Comparison of ENCODE assay signal across 8 mouse cellular contexts in the genomic region with DNA sequence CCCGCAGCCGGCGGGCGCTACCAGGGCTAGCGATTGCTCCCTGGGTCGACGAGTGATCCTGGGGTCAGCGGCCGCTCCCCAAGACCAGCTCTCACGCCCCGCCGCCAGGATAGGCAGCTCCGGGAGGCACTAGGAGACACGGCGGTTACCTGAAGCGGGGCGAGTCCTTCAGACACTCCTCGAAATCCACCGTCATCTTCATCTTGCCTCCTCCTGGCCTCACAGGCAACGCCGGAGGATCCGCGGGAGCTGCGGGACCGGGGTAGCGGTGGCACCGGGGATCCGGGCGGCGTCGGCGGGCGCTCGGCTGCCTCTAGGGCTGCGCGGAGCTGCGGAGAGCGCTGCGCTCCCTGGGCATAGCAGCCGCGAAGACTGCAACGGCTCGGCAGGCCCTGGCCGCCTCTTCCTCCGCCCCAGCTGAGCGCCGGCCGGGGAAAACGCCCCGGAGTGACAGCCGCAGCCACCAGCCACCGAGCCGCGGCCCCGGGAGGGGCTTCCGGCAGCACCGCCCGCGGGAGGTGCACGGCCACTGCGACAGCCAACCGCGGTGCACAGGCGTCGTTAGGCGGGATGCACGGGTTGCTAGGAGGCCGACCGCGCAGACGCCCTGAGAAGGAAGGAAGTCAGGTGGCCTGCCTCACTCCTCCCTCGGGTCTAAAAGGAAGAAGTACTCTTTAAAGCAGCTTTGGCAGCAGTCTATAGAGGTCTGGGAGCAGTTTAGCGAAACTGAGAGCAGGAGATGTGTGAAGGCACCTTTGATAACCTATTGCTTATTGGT. TPM values are rescaled to one million over a fixed set of nuclear protein-coding genes. Genes with fewer than 3 reads are reported as not detected.
A peak's percentile ranks its signal among the peaks of the same experiment; 100 is the strongest.
DNase-seq lines count a peak whose midpoint lies in the region; ATAC-seq lines count a peak whose summit lies in the region.

TSS of gene Acap2 (minus strand) at position 456 of the 778 bp plus-strand sequence.

- H3K4me1 ChIP-seq in heart, embryonic 14.5 days (ENCODE audit: control insufficient read depth in 2 of 2, insufficient read depth in 2 of 2, low read length in 2 of 2), result peaks cover 4 to 11% of the 10 kb centered on the region in 2 experiments; a peak in 1 of 4 replicates
- peaks cover 26% of the 10 kb centered on the region for H3K4me1 ChIP-seq in liver, embryonic 13.5 days (replicated peaks)
- H3K4me1 ChIP-seq in stomach, embryonic 16.5 days (ENCODE audit: control insufficient read depth, insufficient read depth, low read length), result peaks cover 9% of the 10 kb centered on the region

- ATAC-seq in CD4-positive, CD25-positive, alpha-beta regulatory T cell, adult 4 months, result peak; percentile 96
- peak; percentile 97 for ATAC-seq in heart, embryonic 14.5 days (ENCODE audit: insufficient number of reproducible peaks, insufficient read depth, low FRiP score, low read depth)
- ATAC-seq in liver, embryonic 13.5 days (ENCODE audit: low read depth), result peak; percentile 98
- ATAC-seq in stomach, embryonic 16.5 days (ENCODE audit: insufficient read depth, low FRiP score), result peak; percentile 99

- no peaks in the 10 kb centered on the region for H3K27me3 ChIP-seq in heart, embryonic 14.5 days (ENCODE audit: control insufficient read depth, insufficient read depth, low read length)
- 0 out of 2 replicates have a peak, but pooled peaks cover 2% of the 10 kb centered on the region for H3K27me3 ChIP-seq in liver, embryonic 13.5 days
- H3K27me3 ChIP-seq in stomach, embryonic 16.5 days (ENCODE audit: control insufficient read depth, insufficient read depth, low read length), result no peaks in the 10 kb centered on the region

- H3K9ac ChIP-seq in heart, embryonic 14.5 days (ENCODE audit: low read length), result peak within 1 kb of the TSS; percentile 97
- peak within 1 kb of the TSS; percentile 91 for H3K9ac ChIP-seq in liver, embryonic 13.5 days
- H3K9ac ChIP-seq in stomach, embryonic 16.5 days (ENCODE audit: low read length), result peak within 1 kb of the TSS; percentile 97

- H3K27ac ChIP-seq in heart, embryonic 14.5 days (replicated peaks in 1 of 2; ENCODE audit: control insufficient read depth in 1 of 2, insufficient read depth in 1 of 2, low read depth in 2 of 2, low read length in 2 of 2), result peak within 1 kb of the TSS; percentile 92 to 93
- H3K27ac ChIP-seq in liver, embryonic 13.5 days, result peak within 1 kb of the TSS; percentile 93
- H3K27ac ChIP-seq in stomach, embryonic 16.5 days (ENCODE audit: low read length), result peak within 1 kb of the TSS; percentile 96

- H3K9me3 ChIP-seq in heart, embryonic 14.5 days (ENCODE audit: control insufficient read depth, low read length), result no peaks in the 10 kb centered on the region
- H3K9me3 ChIP-seq in liver, embryonic 13.5 days (replicated peaks), result no peaks in the 10 kb centered on the region
- no peaks in the 10 kb centered on the region for H3K9me3 ChIP-seq in stomach, embryonic 16.5 days (replicated peaks; ENCODE audit: control insufficient read depth, low read length)

- DNase-seq in c-Kit-negative CD71-positive TER-119-positive erythroid progenitor cells, embryonic 14.5 days (ENCODE audit: low read depth, low spot score), result peak; percentile 86
- peak; percentile 94 for DNase-seq in fibroblast of lung, adult 2 months (ENCODE audit: low read depth)
- peak; percentile 99 for DNase-seq in kidney, postnatal 14 days
- peak; percentile 96 for DNase-seq in liver, embryonic 13.5 days
- DNase-seq in neural tube, embryonic 10.5 days (ENCODE audit: extremely low spot score, low spot score), result peak; percentile 96

- under 1% methylated on average over 68 of the region's 73 CpGs for WGBS in heart, embryonic 14.5 days
- WGBS in liver, embryonic 13.5 days (ENCODE audit: insufficient replicate concordance), result under 1% methylated on average over 72 of the region's 73 CpGs
- WGBS in stomach, embryonic 16.5 days, result under 1% methylated on average over 71 of the region's 73 CpGs

- H3K36me3 ChIP-seq in heart, embryonic 14.5 days (ENCODE audit: control insufficient read depth, insufficient read depth, low read length), result no peaks in the 10 kb centered on the region
- H3K36me3 ChIP-seq in liver, embryonic 13.5 days, result no peaks in the 10 kb centered on the region
- H3K36me3 ChIP-seq in stomach, embryonic 16.5 days (ENCODE audit: control insufficient read depth, insufficient read depth, low read length), result no peaks in the 10 kb centered on the region

- peak within 1 kb of the TSS; percentile 98 for H3K4me3 ChIP-seq in heart, embryonic 14.5 days (ENCODE audit: control insufficient read depth in 1 of 2, insufficient read depth in 1 of 2, low read depth in 1 of 2, low read length in 2 of 2)
- peak within 1 kb of the TSS; percentile 86 for H3K4me3 ChIP-seq in liver, embryonic 13.5 days (replicated peaks)
- H3K4me3 ChIP-seq in stomach, embryonic 16.5 days (replicated peaks; ENCODE audit: low read length), result peak within 1 kb of the TSS; percentile 97

- H3K4me2 ChIP-seq in heart, embryonic 14.5 days (ENCODE audit: low read length), result peak within 1 kb of the TSS; percentile 65
- H3K4me2 ChIP-seq in liver, embryonic 13.5 days, result peak within 1 kb of the TSS; percentile 91
- peak within 1 kb of the TSS; percentile 89 for H3K4me2 ChIP-seq in stomach, embryonic 16.5 days (ENCODE audit: low read depth, low read length)

RNA-seq across cellular contexts. Expression of gene Acap2, which starts in this region (rescaled TPM):
- 10 to 100 TPM; 11.1 to 13.0 TPM for polyA plus RNA-seq in CD4-positive, CD25-positive, alpha-beta regulatory T cell, adult 4 months (2017; shearing (Covaris generic))
- polyA plus RNA-seq in heart, embryonic 14.5 days (2014; fragmentation: Nextera tagmentation; extraction: Ambion mirVana), result 14.9 and 15.0 TPM in 2 replicates
- polyA plus RNA-seq in liver, embryonic 13.5 days (2015; fragmentation: Nextera tagmentation; extraction: Ambion mirVana), result 5.8 and 6.7 TPM in 2 replicates
- 20.4 and 21.4 TPM in 2 replicates for polyA plus RNA-seq in stomach, embryonic 16.5 days (2015; fragmentation: Nextera tagmentation; extraction: Ambion mirVana)

Comparison
In these comparisons a context has a peak if more than half of its experiments do, and no peak if none do; other contexts are left out.
1. Peak in every context shown above with its lines: DNase-seq, ATAC-seq, H3K4me3 ChIP-seq and H3K27ac ChIP-seq.